Mouse (Mus musculus) bone marrow, adult 2 months (tissue): ENCODE data around the gene Zfp523.

Experiments
- CTCF ChIP-seq: fragments of 200-500 bp; IDR thresholded peaks from 2 replicates; pipeline ENCODE4 v1.5.1; 2011; ENCODE audit warnings: low read length, control low read depth; ENCODE audit not compliant: control insufficient read depth, insufficient read depth
- POLR2A ChIP-seq: fragments of 200-500 bp; IDR thresholded peaks from 2 replicates; pipeline ENCODE4 v1.6.1; 2011; ENCODE audit warnings: low read depth, mild to moderate bottlenecking, control low read depth, low read length, borderline replicate concordance; ENCODE audit not compliant: control insufficient read depth

DNA sequence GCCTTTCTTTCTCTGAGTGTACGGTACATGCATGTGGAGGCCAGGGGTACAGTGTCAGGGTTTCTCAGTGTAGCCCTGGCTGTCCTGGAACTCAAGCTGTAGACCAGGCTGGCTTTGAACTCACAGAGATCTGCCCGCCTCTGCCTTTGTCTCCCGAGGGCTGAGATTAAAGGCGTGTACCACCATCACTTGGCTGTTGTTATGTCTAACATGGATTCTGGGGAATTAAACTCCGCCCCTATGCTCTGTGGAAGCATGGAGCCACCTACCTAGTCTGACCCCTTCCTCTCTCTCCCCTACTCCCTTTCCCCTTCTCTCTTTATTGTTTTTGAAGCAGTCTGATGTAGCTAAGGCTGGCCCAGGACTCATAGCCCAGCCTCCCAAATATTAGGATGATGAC lies 47.1 kb upstream of the Zfp523 start:
- TF ChIP-seq CTCF (no peak), POLR2A (no peak)
